Mouse (Mus musculus): ENCODE data around the gene Kcnj10. TPM values are rescaled to one million over a fixed set of nuclear protein-coding genes. Genes with fewer than 3 reads are reported as not detected.

Kcnj10 gene
- polyA plus RNA-seq, 1 experiment: 3.9 TPM

GRCm38 (mm10) chr1:172323298-172323697 is 17.7 kb upstream of the Kcnj10 start:
- no peak for TF ChIP-seq CTCF (IDR thresholded peaks at IDR 0.05; ENCODE audit: borderline replicate concordance, control insufficient read depth, extremely low read depth, insufficient read depth, low read length, poor library complexity)
- TF ChIP-seq POLR2A (IDR thresholded peaks at IDR 0.05; ENCODE audit: control insufficient read depth, extremely low read depth, insufficient read depth, low read length, poor library complexity): no peak
- WGBS: 85% methylated on average over 5 of the region's 5 CpGs
- peaks cover 10% of the 10 kb centered on the region for H3K4me1 ChIP-seq (replicated peaks; ENCODE audit: control insufficient read depth, insufficient read depth, low read length)
- H3K36me3 ChIP-seq (ENCODE audit: control insufficient read depth, insufficient read depth, low read length): peaks cover 4% of the 10 kb centered on the region; the same call in 1 of the 2 replicates
- H3K27me3 ChIP-seq (ENCODE audit: control insufficient read depth, insufficient read depth, low read length): peaks cover 4% of the 10 kb centered on the region; the same call in 1 of the 2 replicates
- no peak overlapping the region for H3K4me3 ChIP-seq (ENCODE audit: control insufficient read depth, insufficient read depth, low read length)
- no peak overlapping the region for H3K27ac ChIP-seq (ENCODE audit: control insufficient read depth, insufficient read depth, low read length)
- no peak for DNase-seq

GRCm38 (mm10) chr1:172323801-172324359 is 17.1 kb upstream of the Kcnj10 start:
- Histone ChIP-seq H3K27ac (ENCODE audit: control insufficient read depth, insufficient read depth, low read length) (no peak overlapping the region), H3K4me1 (replicated peaks; ENCODE audit: control insufficient read depth, insufficient read depth, low read length) (peaks cover 10% of the 10 kb centered on the region), H3K27me3 (ENCODE audit: control insufficient read depth, insufficient read depth, low read length) (peaks cover 4% of the 10 kb centered on the region; the same call in 1 of the 2 replicates), H3K4me3 (ENCODE audit: control insufficient read depth, insufficient read depth, low read length) (no peak overlapping the region), H3K36me3 (ENCODE audit: control insufficient read depth, insufficient read depth, low read length) (peaks cover 4% of the 10 kb centered on the region; the same call in 1 of the 2 replicates)
- no peak for DNase-seq
- TF ChIP-seq CTCF (IDR thresholded peaks at IDR 0.05; ENCODE audit: borderline replicate concordance, control insufficient read depth, extremely low read depth, insufficient read depth, low read length, poor library complexity) (no peak), POLR2A (IDR thresholded peaks at IDR 0.05; ENCODE audit: control insufficient read depth, extremely low read depth, insufficient read depth, low read length, poor library complexity) (no peak)
- WGBS: 93% methylated on average over 6 of the region's 6 CpGs

- Histone ChIP-seq H3K36me3 (ENCODE audit: control insufficient read depth, insufficient read depth, low read length) (no peaks in the 10 kb centered on the region; the same call in 1 of the 2 replicates), H3K27ac (ENCODE audit: control insufficient read depth, insufficient read depth, low read length) (no peak overlapping the region), H3K4me3 (ENCODE audit: control insufficient read depth, insufficient read depth, low read length) (no peak overlapping the region), H3K27me3 (ENCODE audit: control insufficient read depth, insufficient read depth, low read length) (peaks cover 7% of the 10 kb centered on the region; the same call in 1 of the 2 replicates), H3K4me1 (replicated peaks; ENCODE audit: control insufficient read depth, insufficient read depth, low read length) (peaks cover 10% of the 10 kb centered on the region)
- TF ChIP-seq POLR2A (IDR thresholded peaks at IDR 0.05; ENCODE audit: control insufficient read depth, extremely low read depth, insufficient read depth, low read length, poor library complexity) (no peak), CTCF (IDR thresholded peaks at IDR 0.05; ENCODE audit: borderline replicate concordance, control insufficient read depth, extremely low read depth, insufficient read depth, low read length, poor library complexity) (peak; percentile 82; the same call in 1 of the 2 replicates)
- DNase-seq: peak; percentile 68
- 29% methylated on average over 7 of the region's 7 CpGs for WGBS
These were observed 16.3 kb upstream of the Kcnj10 start for GRCm38 (mm10) chr1:172324725-172325124.

- no peak overlapping the region for H3K27ac ChIP-seq (ENCODE audit: control insufficient read depth, insufficient read depth, low read length)
- TF ChIP-seq POLR2A (IDR thresholded peaks at IDR 0.05; ENCODE audit: control insufficient read depth, extremely low read depth, insufficient read depth, low read length, poor library complexity) (no peak), CTCF (IDR thresholded peaks at IDR 0.05; ENCODE audit: borderline replicate concordance, control insufficient read depth, extremely low read depth, insufficient read depth, low read length, poor library complexity) (peak; percentile 80; the same call in 1 of the 2 replicates)
- peaks cover 10% of the 10 kb centered on the region for H3K4me1 ChIP-seq (replicated peaks; ENCODE audit: control insufficient read depth, insufficient read depth, low read length)
- peaks cover 7% of the 10 kb centered on the region; the same call in 1 of the 2 replicates for H3K27me3 ChIP-seq (ENCODE audit: control insufficient read depth, insufficient read depth, low read length)
- peak overlapping the region; percentile 34 for H3K4me3 ChIP-seq (ENCODE audit: control insufficient read depth, insufficient read depth, low read length)
- 21% methylated on average over 94 of the region's 94 CpGs for WGBS
- H3K36me3 ChIP-seq (ENCODE audit: control insufficient read depth, insufficient read depth, low read length): no peaks in the 10 kb centered on the region
- DNase-seq: peak; percentile 81
These were observed 15.1 kb upstream of the Kcnj10 start for GRCm38 (mm10) chr1:172325680-172326535.

GRCm38 (mm10) chr1:172326684-172327083 is 14.3 kb upstream of the Kcnj10 start:
- Histone ChIP-seq H3K36me3 (ENCODE audit: control insufficient read depth, insufficient read depth, low read length) (no peaks in the 10 kb centered on the region), H3K27me3 (ENCODE audit: control insufficient read depth, insufficient read depth, low read length) (peaks cover 7% of the 10 kb centered on the region; the same call in 1 of the 2 replicates), H3K4me1 (replicated peaks; ENCODE audit: control insufficient read depth, insufficient read depth, low read length) (peaks cover 10% of the 10 kb centered on the region), H3K27ac (ENCODE audit: control insufficient read depth, insufficient read depth, low read length) (no peak overlapping the region), H3K4me3 (ENCODE audit: control insufficient read depth, insufficient read depth, low read length) (no peak overlapping the region)
- no peak for TF ChIP-seq POLR2A (IDR thresholded peaks at IDR 0.05; ENCODE audit: control insufficient read depth, extremely low read depth, insufficient read depth, low read length, poor library complexity)
- TF ChIP-seq CTCF (IDR thresholded peaks at IDR 0.05; ENCODE audit: borderline replicate concordance, control insufficient read depth, extremely low read depth, insufficient read depth, low read length, poor library complexity): no peak
- 68% methylated on average over 11 of the region's 11 CpGs for WGBS
- DNase-seq: no peak

GRCm38 (mm10) chr1:172327206-172328001 is 13.6 kb upstream of the Kcnj10 start:
- TF ChIP-seq CTCF (IDR thresholded peaks at IDR 0.05; ENCODE audit: borderline replicate concordance, control insufficient read depth, extremely low read depth, insufficient read depth, low read length, poor library complexity) (no peak), POLR2A (IDR thresholded peaks at IDR 0.05; ENCODE audit: control insufficient read depth, extremely low read depth, insufficient read depth, low read length, poor library complexity) (no peak)
- WGBS: 77% methylated on average over 16 of the region's 16 CpGs
- Histone ChIP-seq H3K4me1 (replicated peaks; ENCODE audit: control insufficient read depth, insufficient read depth, low read length) (peaks cover 10% of the 10 kb centered on the region), H3K36me3 (ENCODE audit: control insufficient read depth, insufficient read depth, low read length) (no peaks in the 10 kb centered on the region), H3K4me3 (ENCODE audit: control insufficient read depth, insufficient read depth, low read length) (no peak overlapping the region), H3K27ac (ENCODE audit: control insufficient read depth, insufficient read depth, low read length) (no peak overlapping the region), H3K27me3 (ENCODE audit: control insufficient read depth, insufficient read depth, low read length) (peaks cover 7% of the 10 kb centered on the region; the same call in 1 of the 2 replicates)
- no peak for DNase-seq
